Mouse (Mus musculus): ENCODE data around the gene Cbx7.

- TF ChIP-seq CHD1 (IDR thresholded peaks at IDR 0.05; ENCODE audit: low read depth, low read length) (no peak), POLR2A (IDR thresholded peaks at IDR 0.05; ENCODE audit: low read depth, low read length) (no peak), MXI1 (IDR thresholded peaks at IDR 0.05; ENCODE audit: low read depth, low read length) (no peak), UBTF (IDR thresholded peaks at IDR 0.05; ENCODE audit: low read depth, low read length) (no peak), MYC (IDR thresholded peaks at IDR 0.05; ENCODE audit: low read depth, low read length) (no peak), USF1 (IDR thresholded peaks at IDR 0.05; ENCODE audit: low read depth, low read length) (no peak), IRF4 (IDR thresholded peaks at IDR 0.05; ENCODE audit: low read depth, low read length) (no peak)
Measured at GRCm38 (mm10) chr15:79892995-79893823, 77.7 kb downstream of the Cbx7 start.
